Mouse (Mus musculus) layer of hippocampus, adult 11-12 months (tissue): ENCODE results near the gene Wnk2.

Source experiments
- DNase-seq: peaks from one replicate; pipeline ENCODE4 v3.0.0; 2022; ENCODE audit warnings: low spot score

The Wnk2 gene

DNA sequence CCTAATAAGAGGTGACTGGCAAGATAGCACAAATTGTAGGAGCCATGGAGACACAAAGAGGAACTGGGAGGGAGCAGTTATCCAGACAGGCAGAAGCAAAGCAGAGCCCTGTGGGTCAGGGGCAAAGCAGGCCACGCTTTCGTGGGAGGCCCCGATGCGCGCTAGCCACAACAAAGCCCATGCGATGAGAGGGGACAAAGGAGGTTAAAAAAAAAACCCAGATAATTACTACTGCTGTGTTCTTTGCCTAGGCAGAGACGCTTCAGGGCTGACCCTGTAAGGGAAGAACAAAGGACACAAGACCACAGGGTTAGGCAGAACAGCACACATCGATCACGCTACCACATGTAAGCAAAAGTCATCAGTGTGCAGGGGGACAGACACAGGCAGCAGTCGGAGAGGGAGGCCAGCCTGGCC, 103.7 kb downstream of the Wnk2 start:
- no peak for DNase-seq

GRCm38 (mm10) chr13:49042371-49042770, 105.4 kb downstream of the Wnk2 start:
- DNase-seq = no peak

DNA sequence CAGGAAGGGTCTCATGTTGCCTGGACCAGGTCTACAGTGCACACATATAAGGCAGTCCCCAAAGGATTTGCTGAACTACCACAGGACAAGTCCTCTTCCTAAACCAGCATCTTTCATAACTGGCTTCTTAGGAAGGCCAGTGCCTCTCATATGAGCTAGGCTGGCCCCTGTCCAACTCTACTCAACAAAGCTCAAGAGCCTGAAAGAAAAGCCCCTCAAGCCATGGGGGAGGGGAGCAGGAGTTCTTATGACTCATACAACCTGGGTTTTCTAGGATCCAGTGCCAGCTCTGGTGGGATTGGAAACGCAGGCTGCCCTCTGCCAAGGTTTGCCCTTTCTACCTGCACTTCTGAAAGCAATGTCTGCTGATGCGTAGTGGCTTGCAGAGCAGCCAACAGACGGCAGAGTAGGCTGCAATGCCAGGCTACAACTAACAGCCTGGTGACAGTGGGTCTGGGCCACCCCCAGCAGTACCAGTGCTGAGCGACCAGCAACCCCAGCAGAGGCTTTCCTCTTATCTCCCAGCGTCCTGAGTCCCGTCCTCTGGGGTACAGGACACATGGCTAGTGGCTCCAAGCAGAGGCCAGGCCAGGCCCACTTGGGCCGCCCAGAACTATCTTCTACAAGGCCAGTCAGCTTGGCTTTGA, 110.8 kb downstream of the Wnk2 start:
- DNase-seq = no peak

DNA sequence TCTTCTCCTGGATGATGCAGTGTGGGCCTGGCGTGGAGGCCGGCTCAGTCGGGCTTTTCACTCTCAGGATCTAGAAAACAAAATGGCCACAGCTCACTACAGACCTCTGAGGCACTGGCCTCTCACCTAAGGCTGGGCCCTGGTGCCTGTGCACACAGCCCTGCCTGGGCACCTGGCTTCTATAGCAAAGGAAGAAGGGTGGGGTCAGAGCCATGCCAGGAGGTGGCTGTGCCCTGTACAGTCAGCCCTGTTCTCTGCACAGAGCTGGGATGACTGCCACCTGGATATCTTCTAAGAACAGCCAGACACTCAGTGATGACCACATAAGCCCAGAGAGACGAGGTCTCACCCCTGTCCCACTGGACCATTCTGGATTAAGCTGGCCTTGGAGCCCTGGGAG, 111.4 kb downstream of the Wnk2 start:
- DNase-seq = no peak

DNA sequence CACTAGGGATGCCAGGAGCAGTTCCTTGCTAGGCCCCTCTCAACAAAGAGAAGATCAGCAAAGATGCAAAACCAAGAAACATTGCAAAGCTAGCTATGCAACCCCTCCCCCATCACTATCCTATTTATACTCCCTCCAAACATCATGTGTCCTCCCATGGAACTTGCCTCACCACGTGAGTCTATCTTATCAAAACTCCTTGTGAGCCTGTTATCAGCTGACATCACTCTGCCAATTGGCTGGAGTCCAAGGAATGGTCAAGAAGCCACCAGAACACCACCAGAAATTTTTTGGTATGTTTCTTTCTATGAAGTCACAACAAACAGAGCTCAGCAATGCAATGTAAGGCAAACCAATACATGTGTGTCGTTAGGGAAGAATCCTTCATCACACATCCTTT, 116.8 kb downstream of the Wnk2 start:
- DNase-seq = no peak

DNA sequence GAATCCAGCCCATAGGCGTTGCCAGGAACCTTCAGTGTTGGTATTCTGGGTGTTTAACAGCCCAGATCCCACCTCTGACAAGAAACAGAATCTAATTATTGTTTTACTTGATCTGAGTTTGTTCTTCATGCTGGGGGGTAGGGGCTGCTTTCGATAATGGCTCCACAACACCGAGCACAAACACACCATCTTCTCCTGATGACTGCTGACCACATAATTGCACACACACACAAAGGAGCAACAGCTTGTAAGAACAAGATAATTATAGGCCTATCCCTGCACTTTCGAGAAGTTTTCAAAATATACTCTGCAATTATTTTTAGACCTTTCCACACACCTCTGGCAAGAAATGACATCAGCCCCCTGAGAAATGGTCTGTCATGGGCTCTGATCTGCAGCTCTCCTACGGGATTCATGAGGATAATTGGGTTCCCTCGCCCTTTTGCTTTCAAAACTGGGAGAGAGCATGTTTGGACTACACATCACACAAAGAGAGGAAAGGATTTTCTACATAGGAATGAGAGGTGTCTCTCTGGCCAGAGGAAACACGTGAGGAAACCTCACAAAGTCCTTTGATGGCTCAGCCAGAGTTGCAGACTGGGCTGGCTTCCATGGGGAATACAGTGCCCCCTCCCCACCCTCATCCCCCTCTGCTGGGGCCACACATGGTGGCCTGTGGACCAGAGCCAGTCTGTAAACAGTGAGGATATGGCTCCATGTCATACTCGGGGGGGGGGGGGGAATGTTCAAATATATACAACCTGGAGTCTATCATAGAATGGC, 118.9 kb downstream of the Wnk2 start:
- no peak for DNase-seq

GRCm38 (mm10) chr13:49027057-49027456, 120.8 kb downstream of the Wnk2 start:
- DNase-seq = no peak

GRCm38 (mm10) chr13:49025521-49025920, 122.3 kb downstream of the Wnk2 start:
- no peak for DNase-seq

DNA sequence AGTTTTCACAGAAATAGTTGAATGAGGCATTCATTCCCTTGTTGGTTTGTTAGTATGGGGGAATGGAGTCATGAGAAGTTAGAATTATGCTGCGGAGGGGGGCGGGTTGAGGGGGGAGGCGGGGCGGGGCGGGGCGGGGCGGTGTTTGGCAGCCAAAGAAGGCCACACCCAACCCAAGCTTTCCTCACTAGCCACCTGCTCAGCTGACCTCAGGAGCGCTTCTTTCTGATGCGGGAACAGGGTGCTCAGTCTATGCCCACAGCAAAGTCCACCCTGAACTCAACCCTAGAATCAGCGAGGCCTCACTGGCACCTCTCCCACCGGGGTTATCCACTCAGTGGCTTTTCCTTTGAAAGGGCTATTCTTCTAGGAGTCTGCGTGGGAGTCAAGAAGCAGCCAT, 123.1 kb downstream of the Wnk2 start:
- DNase-seq = no peak

- peak; percentile 26 for DNase-seq
Measured at GRCm38 (mm10) chr13:49021693-49022092, 126.1 kb downstream of the Wnk2 start.

DNA sequence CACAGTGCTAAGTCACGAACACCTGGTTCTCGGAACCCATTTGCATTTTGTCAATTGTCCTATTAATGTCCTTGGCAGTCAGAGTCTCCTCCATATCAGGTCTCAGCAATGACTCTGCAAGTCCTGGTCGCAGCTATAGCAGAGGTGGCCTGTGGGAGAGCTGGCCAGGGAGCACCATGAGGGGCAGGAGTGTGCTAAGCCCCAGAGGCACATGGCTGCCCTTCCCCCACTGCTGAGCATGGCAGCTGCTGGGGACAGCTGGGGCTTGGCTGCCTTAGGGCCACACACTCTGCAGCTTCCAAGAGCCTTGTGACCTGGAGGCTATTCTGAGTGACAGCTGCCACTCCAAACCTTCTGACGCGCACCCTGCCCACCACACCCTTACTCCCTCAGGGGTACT, 127.7 kb downstream of the Wnk2 start:
- peak; percentile 25 for DNase-seq

DNA sequence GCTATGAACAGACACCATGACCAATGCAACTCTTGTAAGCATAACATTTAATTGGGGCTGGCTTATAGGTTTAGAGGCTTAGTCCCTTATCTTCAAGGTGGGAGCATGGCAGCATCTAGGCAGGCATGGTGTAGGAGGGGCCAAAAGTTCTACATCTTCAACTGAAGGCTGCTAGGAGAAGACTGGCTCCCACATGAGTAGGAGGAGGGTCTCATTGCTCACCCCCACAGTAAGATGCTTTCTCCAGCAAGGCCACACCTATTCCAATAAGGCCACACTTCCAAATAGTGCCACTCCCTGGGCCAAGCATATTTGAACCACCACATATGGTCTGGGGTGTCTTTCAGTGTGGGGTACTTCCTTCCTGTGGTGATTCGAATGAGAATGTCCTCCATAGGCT, 130.4 kb downstream of the Wnk2 start:
- DNase-seq = no peak

- DNase-seq = peak; percentile 92
Measured at GRCm38 (mm10) chr13:49016311-49016761, 131.5 kb downstream of the Wnk2 start.

DNA sequence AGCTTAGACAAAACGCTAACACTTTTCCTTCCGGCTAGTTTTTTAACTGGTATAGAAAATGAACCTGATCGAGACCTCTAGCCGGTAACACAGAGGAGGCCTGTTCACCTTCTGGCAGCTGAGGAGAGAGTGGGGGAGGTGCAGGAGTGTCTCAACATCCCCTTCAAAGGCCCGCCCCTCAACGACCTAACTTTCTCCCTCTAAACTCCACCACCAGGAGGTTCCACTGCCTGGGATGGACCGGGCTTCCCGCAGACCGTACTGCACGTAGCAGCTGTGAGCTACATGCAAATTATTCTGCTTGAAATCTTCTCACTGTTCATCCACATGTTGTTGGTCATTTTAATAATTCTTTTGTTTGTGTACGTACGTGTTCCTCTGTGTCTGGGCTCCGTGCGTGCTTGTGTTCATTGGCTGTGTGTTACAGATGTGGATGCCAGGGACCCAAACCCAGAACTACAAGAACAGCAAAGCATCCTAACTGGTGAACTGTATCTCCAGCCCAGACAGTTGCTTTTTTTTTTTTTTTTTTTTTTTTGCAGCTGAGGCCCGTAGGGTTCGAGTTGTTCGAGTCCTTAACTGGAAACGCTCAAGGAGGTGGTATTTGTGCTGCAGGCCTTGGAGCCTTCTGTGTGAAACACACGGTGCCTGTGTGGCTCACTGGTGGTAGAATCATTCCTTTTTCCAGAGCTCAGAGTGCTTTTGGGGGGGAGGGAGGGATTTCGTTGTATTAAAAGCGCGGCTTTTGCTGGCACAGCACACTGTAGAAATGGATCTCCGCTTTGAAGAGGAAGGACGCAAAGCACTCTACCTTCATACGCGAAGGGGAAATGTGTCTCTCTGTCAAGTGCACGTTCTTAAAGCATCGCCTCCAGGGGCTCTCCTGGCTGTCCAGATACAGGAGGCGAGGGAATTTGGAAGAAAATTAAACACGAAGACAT, 132.2 kb downstream of the Wnk2 start:
- peak; percentile 20 for DNase-seq

- no peak for DNase-seq
Measured at GRCm38 (mm10) chr13:49013206-49013794, 134.5 kb downstream of the Wnk2 start.

GRCm38 (mm10) chr13:49001691-49002090, 146.1 kb downstream of the Wnk2 start:
- DNase-seq = peak; percentile 25

- peak; percentile 83 for DNase-seq
Measured at GRCm38 (mm10) chr13:48998591-48998990, 149.2 kb downstream of the Wnk2 start.

GRCm38 (mm10) chr13:48996731-48997130, 151.1 kb downstream of the Wnk2 start:
- DNase-seq = no peak

DNA sequence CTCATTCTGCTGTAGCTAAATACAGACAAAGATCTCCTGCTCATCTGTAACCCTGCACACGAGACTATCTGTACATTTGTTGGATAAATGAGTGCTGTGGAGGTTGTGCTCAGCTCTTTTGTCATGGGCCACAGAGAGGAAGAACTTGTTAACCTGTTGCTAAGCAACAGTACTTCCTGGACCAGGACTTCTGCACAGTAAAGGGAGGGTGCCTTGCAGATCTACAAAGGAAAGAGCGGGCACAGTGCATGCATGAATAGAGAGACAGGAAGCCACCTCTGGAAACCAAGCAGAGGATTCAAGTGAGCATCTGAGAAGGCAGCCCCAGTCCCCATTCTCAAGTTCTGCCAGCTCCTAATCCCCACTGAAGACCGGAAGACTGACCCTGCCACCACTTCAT, 152.9 kb downstream of the Wnk2 start:
- DNase-seq = no peak

- peak; percentile 26 for DNase-seq
Measured at GRCm38 (mm10) chr13:48992914-48993313, 154.9 kb downstream of the Wnk2 start.

DNA sequence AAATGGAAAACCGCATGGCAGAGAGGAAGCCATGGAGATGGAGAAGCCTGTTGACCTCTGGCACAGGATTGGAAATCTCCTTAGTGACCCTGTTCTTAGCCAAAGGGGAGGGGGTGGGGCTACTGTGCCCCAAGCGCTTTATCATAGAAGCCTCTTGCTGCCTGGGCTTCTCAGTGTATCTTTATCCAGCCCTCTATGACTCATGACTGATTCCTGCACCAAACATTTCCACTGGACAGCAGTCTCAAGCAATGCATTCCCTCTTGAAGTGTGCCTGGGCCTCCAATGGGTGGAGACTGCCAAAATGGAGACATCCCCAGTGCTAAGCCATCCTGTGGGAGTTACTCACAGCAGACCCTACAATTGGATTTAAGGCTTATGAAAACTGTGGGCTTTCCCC, 157.7 kb downstream of the Wnk2 start:
- DNase-seq = no peak
